Mouse (Mus musculus): ENCODE data around the gene Ccdc173. TPM values are rescaled to one million over a fixed set of nuclear protein-coding genes. Genes with fewer than 3 reads are reported as not detected.
"Not testable (repeated sequence)": the region's sequence is repeated elsewhere in the genome, so short reads cannot be mapped to it uniquely, and the experiment has no call there.

Ccdc173 gene
- total RNA-seq (2022), result under 1 TPM; 0.27 to 0.49 (median 0.37) TPM

GRCm38 (mm10) chr2:69789429-69790069, at the start of gene Ccdc173, which contains the start of gene Phospho2:
Ccdc173 (minus strand) TSS chr2:69789575.
Phospho2 (plus strand) TSS chr2:69789623.
- peak; percentile 94 to 97 for DNase-seq (ENCODE audit: low spot score in 2 of 2)

GRCm38 (mm10) chr2:69838707-69839106, 49.3 kb upstream of the Ccdc173 start:
- DNase-seq (ENCODE audit: low spot score in 2 of 2), result no peak

- DNase-seq (ENCODE audit: low spot score in 2 of 2), result no peak
Measured at GRCm38 (mm10) chr2:69837996-69838395, 48.6 kb upstream of the Ccdc173 start.

GRCm38 (mm10) chr2:69837244-69837967, 48.0 kb upstream of the Ccdc173 start:
- no peak for DNase-seq (ENCODE audit: low spot score in 2 of 2)

- DNase-seq (ENCODE audit: low spot score in 2 of 2), result no peak
Measured at GRCm38 (mm10) chr2:69830116-69830515, 40.7 kb upstream of the Ccdc173 start.

GRCm38 (mm10) chr2:69829680-69830079, 40.3 kb upstream of the Ccdc173 start:
- no peak for DNase-seq (ENCODE audit: low spot score in 2 of 2)

- DNase-seq (ENCODE audit: low spot score in 2 of 2), result no peak
Measured at GRCm38 (mm10) chr2:69828031-69828430, 38.7 kb upstream of the Ccdc173 start.

GRCm38 (mm10) chr2:69826380-69826779, 37.0 kb upstream of the Ccdc173 start:
- no peak for DNase-seq (ENCODE audit: low spot score in 2 of 2)

- no peak for DNase-seq (ENCODE audit: low spot score in 2 of 2)
Measured at GRCm38 (mm10) chr2:69825898-69826297, 36.5 kb upstream of the Ccdc173 start.

- DNase-seq (ENCODE audit: low spot score in 2 of 2), result no peak
Measured at GRCm38 (mm10) chr2:69823129-69823677, 33.8 kb upstream of the Ccdc173 start.

GRCm38 (mm10) chr2:69822361-69823128, 33.2 kb upstream of the Ccdc173 start:
- no peak for DNase-seq (ENCODE audit: low spot score in 2 of 2)

GRCm38 (mm10) chr2:69821711-69822110, 32.3 kb upstream of the Ccdc173 start, which contains the start of gene Klhl23:
Klhl23 (plus strand) TSS chr2:69821944.
- DNase-seq (ENCODE audit: low spot score in 2 of 2), result no peak

GRCm38 (mm10) chr2:69820201-69820600, 30.8 kb upstream of the Ccdc173 start:
- no peak for DNase-seq (ENCODE audit: low spot score in 2 of 2)

GRCm38 (mm10) chr2:69818350-69819085, 29.1 kb upstream of the Ccdc173 start:
- DNase-seq (ENCODE audit: low spot score in 2 of 2), result no peak

GRCm38 (mm10) chr2:69816575-69816974, 27.2 kb upstream of the Ccdc173 start:
- DNase-seq (ENCODE audit: low spot score in 2 of 2), result no peak

- not testable (repeated sequence) for DNase-seq (ENCODE audit: low spot score in 2 of 2)
Measured at GRCm38 (mm10) chr2:69811349-69811748, 22.0 kb upstream of the Ccdc173 start.

GRCm38 (mm10) chr2:69810169-69810568, 20.8 kb upstream of the Ccdc173 start:
- no peak for DNase-seq (ENCODE audit: low spot score in 2 of 2)

GRCm38 (mm10) chr2:69804663-69805062, 15.3 kb upstream of the Ccdc173 start:
- not testable (repeated sequence) for DNase-seq (ENCODE audit: low spot score in 2 of 2)

GRCm38 (mm10) chr2:69803756-69804155, 14.4 kb upstream of the Ccdc173 start:
- no peak for DNase-seq (ENCODE audit: low spot score in 2 of 2)

GRCm38 (mm10) chr2:69802911-69803312, 13.5 kb upstream of the Ccdc173 start:
- DNase-seq (ENCODE audit: low spot score in 2 of 2), result peak; percentile 59 to 62

GRCm38 (mm10) chr2:69790722-69791121, 1.3 kb upstream of the Ccdc173 start:
- no peak for DNase-seq (ENCODE audit: low spot score in 2 of 2)

Measured in gastrocnemius, adult 8-10 months (tissue).